Mouse (Mus musculus): ENCODE data around the gene Ins2. TPM values are rescaled to one million over a fixed set of nuclear protein-coding genes. Genes with fewer than 3 reads are reported as not detected.

Gene Ins2
- polyA plus RNA-seq, 1 experiment from 2014 or later, result not detected

GRCm38 (mm10) chr7:142675141-142675540 is 68.0 kb downstream of the Ins2 start:
- H3K4me3 ChIP-seq (replicated peaks; ENCODE audit: low read depth, low read length), result no peak overlapping the region
- H3K9me3 ChIP-seq (replicated peaks; ENCODE audit: low read length), result 0 out of 2 replicates have a peak, but pooled peaks cover 3% of the 10 kb centered on the region
- no peaks in the 10 kb centered on the region for H3K27me3 ChIP-seq (ENCODE audit: insufficient read depth, low read length)
- DNase-seq (ENCODE audit: low spot score) (no peak), ATAC-seq (replicated peaks; ENCODE audit: low FRiP score, low read depth) (no peak)
- no peaks in the 10 kb centered on the region for H3K4me1 ChIP-seq (replicated peaks; ENCODE audit: insufficient read depth, low read length)
- TF ChIP-seq CTCF (IDR thresholded peaks at IDR 0.05; ENCODE audit: low read depth), result no peak
- no peak overlapping the region for H3K9ac ChIP-seq (ENCODE audit: low read depth, low read length)
- WGBS, result 63% methylated on average over 6 of the region's 6 CpGs
- H3K4me2 ChIP-seq (ENCODE audit: low read length), result no peak overlapping the region
- no peak overlapping the region for H3K27ac ChIP-seq
- no peaks in the 10 kb centered on the region for H3K36me3 ChIP-seq (ENCODE audit: insufficient read depth, low read length)

GRCm38 (mm10) chr7:142672120-142672519 is 71.1 kb downstream of the Ins2 start:
- TF ChIP-seq CTCF (IDR thresholded peaks at IDR 0.05; ENCODE audit: low read depth), result peak; percentile 93
- H3K9ac ChIP-seq (ENCODE audit: low read depth, low read length), result no peak overlapping the region
- DNase-seq (ENCODE audit: low spot score), result peak; percentile 84
- H3K4me1 ChIP-seq (replicated peaks; ENCODE audit: insufficient read depth, low read length), result no peaks in the 10 kb centered on the region
- H3K9me3 ChIP-seq (replicated peaks; ENCODE audit: low read length), result peaks cover 12% of the 10 kb centered on the region; the same call in 1 of the 2 replicates
- no peak overlapping the region for H3K4me2 ChIP-seq (ENCODE audit: low read length)
- H3K27me3 ChIP-seq (ENCODE audit: insufficient read depth, low read length), result no peaks in the 10 kb centered on the region
- no peak overlapping the region for H3K4me3 ChIP-seq (replicated peaks; ENCODE audit: low read depth, low read length)
- WGBS, result 22% methylated on average over 4 of the region's 4 CpGs
- H3K36me3 ChIP-seq (ENCODE audit: insufficient read depth, low read length), result no peaks in the 10 kb centered on the region
- ATAC-seq (replicated peaks; ENCODE audit: low FRiP score, low read depth), result no peak
- H3K27ac ChIP-seq, result no peak overlapping the region

- no peak for TF ChIP-seq CTCF (IDR thresholded peaks at IDR 0.05; ENCODE audit: low read depth)
- 86% methylated on average over 1 of the region's 1 CpGs for WGBS
- DNase-seq (ENCODE audit: low spot score), result no peak
Observed at GRCm38 (mm10) chr7:142671067-142671466, 72.1 kb downstream of the Ins2 start.

GRCm38 (mm10) chr7:142669751-142670625 is 73.2 kb downstream of the Ins2 start, which contains the start of gene Gm49394:
Gene Gm49394, minus strand, starts transcription at chr7:142669942.
- peaks cover 11% of the 10 kb centered on the region; the same call in 1 of the 2 replicates for H3K27me3 ChIP-seq (ENCODE audit: insufficient read depth, low read length)
- DNase-seq (ENCODE audit: low spot score), result no peak
- no peaks in the 10 kb centered on the region for H3K36me3 ChIP-seq (ENCODE audit: insufficient read depth, low read length)
- 86% methylated on average over 23 of the region's 23 CpGs for WGBS
- H3K9me3 ChIP-seq (replicated peaks; ENCODE audit: low read length), result peaks cover 12% of the 10 kb centered on the region; the same call in 1 of the 2 replicates
- no peak for ATAC-seq (replicated peaks; ENCODE audit: low FRiP score, low read depth)
- no peaks in the 10 kb centered on the region for H3K4me1 ChIP-seq (replicated peaks; ENCODE audit: insufficient read depth, low read length)
- no peak within 1 kb of the TSS for H3K9ac ChIP-seq (ENCODE audit: low read depth, low read length)
- no peak within 1 kb of the TSS for H3K4me3 ChIP-seq (replicated peaks; ENCODE audit: low read depth, low read length)
- H3K27ac ChIP-seq, result no peak within 1 kb of the TSS
- no peak for TF ChIP-seq CTCF (IDR thresholded peaks at IDR 0.05; ENCODE audit: low read depth)
- no peak within 1 kb of the TSS for H3K4me2 ChIP-seq (ENCODE audit: low read length)

More at GRCm38 (mm10) chr7:142671067-142671466, 72.1 kb downstream of the Ins2 start:
- H3K4me3 ChIP-seq (replicated peaks; ENCODE audit: low read depth, low read length), result no peak overlapping the region
- H3K9ac ChIP-seq (ENCODE audit: low read depth, low read length), result no peak overlapping the region
- no peak overlapping the region for H3K27ac ChIP-seq
- H3K36me3 ChIP-seq (ENCODE audit: insufficient read depth, low read length), result no peaks in the 10 kb centered on the region
- 0 out of 2 replicates have a peak, but pooled peaks cover 1% of the 10 kb centered on the region for H3K27me3 ChIP-seq (ENCODE audit: insufficient read depth, low read length)
- H3K4me2 ChIP-seq (ENCODE audit: low read length), result no peak overlapping the region
- H3K9me3 ChIP-seq (replicated peaks; ENCODE audit: low read length), result peaks cover 12% of the 10 kb centered on the region; the same call in 1 of the 2 replicates
- no peak for ATAC-seq (replicated peaks; ENCODE audit: low FRiP score, low read depth)
- no peaks in the 10 kb centered on the region for H3K4me1 ChIP-seq (replicated peaks; ENCODE audit: insufficient read depth, low read length)

- H3K27me3 ChIP-seq (ENCODE audit: insufficient read depth, low read length), result peaks cover 22% of the 10 kb centered on the region
- H3K9ac ChIP-seq (ENCODE audit: low read depth, low read length), result no peak overlapping the region
- H3K4me3 ChIP-seq (replicated peaks; ENCODE audit: low read depth, low read length), result no peak overlapping the region
- no peak overlapping the region for H3K27ac ChIP-seq
- 100% methylated on average over 1 of the region's 1 CpGs for WGBS
- TF ChIP-seq CTCF (IDR thresholded peaks at IDR 0.05; ENCODE audit: low read depth), result no peak
- no peaks in the 10 kb centered on the region for H3K36me3 ChIP-seq (ENCODE audit: insufficient read depth, low read length)
- DNase-seq (ENCODE audit: low spot score) (no peak), ATAC-seq (replicated peaks; ENCODE audit: low FRiP score, low read depth) (no peak)
- no peak overlapping the region for H3K4me2 ChIP-seq (ENCODE audit: low read length)
- peaks cover 12% of the 10 kb centered on the region; the same call in 1 of the 2 replicates for H3K9me3 ChIP-seq (replicated peaks; ENCODE audit: low read length)
- H3K4me1 ChIP-seq (replicated peaks; ENCODE audit: insufficient read depth, low read length), result 0 out of 2 replicates have a peak, but pooled peaks cover 7% of the 10 kb centered on the region
Observed at GRCm38 (mm10) chr7:142668328-142668727, 74.9 kb downstream of the Ins2 start.

GRCm38 (mm10) chr7:142667521-142667920 is 75.7 kb downstream of the Ins2 start:
- WGBS, result 97% methylated on average over 18 of the region's 18 CpGs
- H3K27ac ChIP-seq, result no peak overlapping the region

More at GRCm38 (mm10) chr7:142667521-142667920, 75.7 kb downstream of the Ins2 start:
- H3K9me3 ChIP-seq (replicated peaks; ENCODE audit: low read length), result peaks cover 12% of the 10 kb centered on the region; the same call in 1 of the 2 replicates
- ATAC-seq (replicated peaks; ENCODE audit: low FRiP score, low read depth) (no peak), DNase-seq (ENCODE audit: low spot score) (no peak)
- no peak overlapping the region for H3K4me3 ChIP-seq (replicated peaks; ENCODE audit: low read depth, low read length)
- no peak for TF ChIP-seq CTCF (IDR thresholded peaks at IDR 0.05; ENCODE audit: low read depth)
- no peaks in the 10 kb centered on the region for H3K36me3 ChIP-seq (ENCODE audit: insufficient read depth, low read length)
- H3K4me2 ChIP-seq (ENCODE audit: low read length), result no peak overlapping the region
- no peak overlapping the region for H3K9ac ChIP-seq (ENCODE audit: low read depth, low read length)
- 0 out of 2 replicates have a peak, but pooled peaks cover 7% of the 10 kb centered on the region for H3K4me1 ChIP-seq (replicated peaks; ENCODE audit: insufficient read depth, low read length)
- peaks cover 26% of the 10 kb centered on the region for H3K27me3 ChIP-seq (ENCODE audit: insufficient read depth, low read length)
